Mouse (Mus musculus) neutrophil, adult 83 days (primary cell): Measurements from ENCODE around the gene Pigl. TPM values are rescaled to one million over a fixed set of nuclear protein-coding genes. Genes with fewer than 3 reads are reported as not detected.

Experiments
- total RNA-seq, 2 experiments: library from RNA; stranded (reverse); gene quantifications; one replicate each; pipeline ENCODE4 v1.2.4; 2023

The Pigl gene
- total RNA-seq, result 10 to 100 TPM; 10.8 to 11.9 TPM

GRCm38 (mm10) chr11:62458276-62458724 is at the start of gene Pigl, which contains the start of gene Ncor1:
Gene Pigl, plus strand, starts transcription at chr11:62458460.
Gene Ncor1, minus strand, starts transcription at chr11:62458541.

GRCm38 (mm10) chr11:62539089-62539890 is 81.0 kb downstream of the Pigl start, which contains the start of gene Cenpv:
Gene Cenpv, minus strand, starts transcription at chr11:62539261.

GRCm38 (mm10) chr11:62550727-62551225 is 92.5 kb downstream of the Pigl start, which contains the start of gene Ubb:
Gene Ubb, plus strand, starts transcription at chr11:62551171.

Other genes with a start within 250 kb of the Pigl start
- 1 to 10 TPM; 7.4 to 8.1 TPM for gene Adora2b, start 209.5 kb upstream of the Pigl start, total RNA-seq
- 1 to 10 TPM; 2.2 to 3.0 TPM for gene Zswim7, start 177.1 kb upstream of the Pigl start, total RNA-seq
- gene Ttc19, start 177.0 kb upstream of the Pigl start, total RNA-seq, result 1 to 10 TPM; 5.3 to 6.8 TPM
- gene Ncor1, start 81 bp downstream of the Pigl start, total RNA-seq, result 100 to 1,000 TPM; 350 to 402 TPM
- gene Cenpv, start 80.8 kb downstream of the Pigl start, total RNA-seq, result 1 to 10 TPM; 3.9 to 7.8 TPM
- gene Ubb, start 92.7 kb downstream of the Pigl start, total RNA-seq, result 1,000 to 10,000 TPM; 1,679 to 1,929 TPM
- gene Trpv2, start 116.0 kb downstream of the Pigl start, total RNA-seq, result 10 to 100 TPM; 42.1 to 49.3 TPM
- 1 to 10 TPM; 1.7 to 1.9 TPM for gene Lrrc75a, start 190.1 kb downstream of the Pigl start, total RNA-seq
- gene Mmgt2, start 190.2 kb downstream of the Pigl start, total RNA-seq, result 10 to 100 TPM; 10.7 to 11.7 TPM